Mouse (Mus musculus): Measurements from ENCODE around the gene Ap2a1. TPM values are rescaled to one million over a fixed set of nuclear protein-coding genes. Genes with fewer than 3 reads are reported as not detected.

Ap2a1 gene
- polyA plus RNA-seq, 1 experiment from 2014 or later = 73.5 TPM

- peaks cover 3% of the 10 kb centered on the region for H3K4me1 ChIP-seq (ENCODE audit: control insufficient read depth, insufficient read depth, low read length)
- H3K36me3 ChIP-seq (ENCODE audit: control insufficient read depth, insufficient read depth, low read length) = peaks cover 67% of the 10 kb centered on the region
- no peak overlapping the region for H3K9ac ChIP-seq (ENCODE audit: low read depth, low read length)
- DNase-seq (ENCODE audit: low spot score) (no peak), ATAC-seq (ENCODE audit: low read depth) (no peak)
- no peak overlapping the region for H3K4me3 ChIP-seq (ENCODE audit: low read depth, low read length)
- no peak overlapping the region for H3K4me2 ChIP-seq (ENCODE audit: low read depth, low read length)
- H3K27me3 ChIP-seq (replicated peaks; ENCODE audit: control insufficient read depth, insufficient read depth, low read length) = no peaks in the 10 kb centered on the region
- WGBS = 78% methylated on average over 7 of the region's 7 CpGs
- no peak overlapping the region for H3K27ac ChIP-seq (replicated peaks; ENCODE audit: low read depth, low read length)
- H3K9me3 ChIP-seq (ENCODE audit: control insufficient read depth, low read length) = no peaks in the 10 kb centered on the region
These were observed 36.7 kb upstream of the Ap2a1 start for GRCm38 (mm10) chr7:44965975-44966374.

DNA sequence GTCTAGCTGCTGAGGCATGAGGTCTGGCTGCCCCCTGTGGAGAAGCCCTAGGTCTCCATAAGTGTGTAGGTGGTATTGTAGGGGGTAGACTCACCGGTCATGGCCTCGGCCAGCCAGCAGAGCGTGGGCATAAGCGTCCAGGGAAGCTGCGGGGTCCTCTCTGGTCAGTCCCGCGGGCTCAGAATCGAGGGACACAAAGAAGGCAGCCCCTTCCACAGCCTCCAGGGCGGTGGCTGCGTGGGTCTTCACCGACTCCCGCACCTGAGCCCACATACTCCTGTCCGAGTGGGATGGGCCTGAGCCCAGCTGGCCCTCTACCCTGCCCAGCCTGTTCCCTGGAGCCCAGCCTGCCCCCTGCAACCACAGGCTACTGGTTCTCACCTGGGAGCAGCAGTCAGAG is 35.7 kb upstream of the Ap2a1 start:
- no peaks in the 10 kb centered on the region for H3K9me3 ChIP-seq (ENCODE audit: control insufficient read depth, low read length)
- WGBS = 91% methylated on average over 11 of the region's 13 CpGs

DNA sequence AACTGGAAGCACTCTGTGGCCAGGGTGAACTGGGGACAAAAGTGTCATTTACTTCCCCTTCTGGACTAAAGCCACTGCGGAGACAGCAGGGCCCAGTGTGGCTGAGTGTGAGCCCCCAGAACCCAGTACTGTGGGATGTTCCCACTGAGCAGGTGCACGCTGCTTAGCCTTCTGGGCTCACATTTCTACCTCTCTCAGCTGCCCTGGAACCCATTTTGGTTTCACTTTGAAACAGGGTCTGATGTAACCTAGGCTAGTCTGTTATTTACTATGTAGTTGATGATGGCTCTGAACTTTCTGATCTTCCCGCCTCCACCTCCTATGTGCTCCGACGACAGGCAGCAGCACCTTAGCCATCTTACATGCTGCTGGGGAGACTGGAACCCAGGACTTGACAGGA is 33.5 kb upstream of the Ap2a1 start:
- Histone ChIP-seq H3K9ac (ENCODE audit: low read depth, low read length) (no peak overlapping the region), H3K4me3 (ENCODE audit: low read depth, low read length) (no peak overlapping the region), H3K27ac (replicated peaks; ENCODE audit: low read depth, low read length) (no peak overlapping the region), H3K36me3 (ENCODE audit: control insufficient read depth, insufficient read depth, low read length) (peaks cover 74% of the 10 kb centered on the region), H3K4me1 (ENCODE audit: control insufficient read depth, insufficient read depth, low read length) (no peaks in the 10 kb centered on the region), H3K4me2 (ENCODE audit: low read depth, low read length) (no peak overlapping the region), H3K27me3 (replicated peaks; ENCODE audit: control insufficient read depth, insufficient read depth, low read length) (no peaks in the 10 kb centered on the region), H3K9me3 (ENCODE audit: control insufficient read depth, low read length) (no peaks in the 10 kb centered on the region)
- DNase-seq (ENCODE audit: low spot score) (no peak), ATAC-seq (ENCODE audit: low read depth) (no peak)
- WGBS = 90% methylated on average over 5 of the region's 5 CpGs

More for the DNA sequence above, 35.7 kb upstream of the Ap2a1 start:
- DNase-seq (ENCODE audit: low spot score) (no peak), ATAC-seq (ENCODE audit: low read depth) (no peak)
- Histone ChIP-seq H3K27me3 (replicated peaks; ENCODE audit: control insufficient read depth, insufficient read depth, low read length) (no peaks in the 10 kb centered on the region), H3K9ac (ENCODE audit: low read depth, low read length) (no peak overlapping the region), H3K4me2 (ENCODE audit: low read depth, low read length) (no peak overlapping the region), H3K4me1 (ENCODE audit: control insufficient read depth, insufficient read depth, low read length) (no peaks in the 10 kb centered on the region), H3K36me3 (ENCODE audit: control insufficient read depth, insufficient read depth, low read length) (peaks cover 76% of the 10 kb centered on the region), H3K27ac (replicated peaks; ENCODE audit: low read depth, low read length) (no peak overlapping the region), H3K4me3 (ENCODE audit: low read depth, low read length) (no peak overlapping the region)

DNA sequence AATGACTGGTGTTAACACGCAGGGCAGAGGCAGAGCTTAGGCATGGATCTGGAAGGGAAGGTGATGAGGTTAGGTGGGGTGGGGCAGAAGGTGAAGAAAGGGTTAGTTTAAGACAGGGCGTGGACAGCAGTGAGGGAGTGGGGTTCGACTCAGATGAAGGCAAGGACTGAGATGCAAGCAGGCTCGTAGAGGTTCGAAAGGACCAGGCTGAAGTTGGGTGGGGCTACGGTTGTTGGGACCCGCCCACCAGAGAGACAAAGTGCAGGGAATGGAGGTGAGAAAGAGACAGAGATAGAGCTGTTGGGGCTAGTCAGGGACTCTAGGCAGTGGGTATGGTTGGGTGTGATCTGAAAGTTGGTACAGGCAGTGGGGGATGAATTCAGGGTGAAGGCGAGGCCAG is 33.0 kb upstream of the Ap2a1 start:
- Histone ChIP-seq H3K36me3 (ENCODE audit: control insufficient read depth, insufficient read depth, low read length) (peaks cover 72% of the 10 kb centered on the region), H3K27ac (replicated peaks; ENCODE audit: low read depth, low read length) (no peak overlapping the region), H3K9me3 (ENCODE audit: control insufficient read depth, low read length) (no peaks in the 10 kb centered on the region), H3K4me2 (ENCODE audit: low read depth, low read length) (no peak overlapping the region), H3K4me1 (ENCODE audit: control insufficient read depth, insufficient read depth, low read length) (no peaks in the 10 kb centered on the region), H3K4me3 (ENCODE audit: low read depth, low read length) (no peak overlapping the region), H3K9ac (ENCODE audit: low read depth, low read length) (no peak overlapping the region), H3K27me3 (replicated peaks; ENCODE audit: control insufficient read depth, insufficient read depth, low read length) (no peaks in the 10 kb centered on the region)
- no peak for ATAC-seq (ENCODE audit: low read depth)
- no peak for DNase-seq (ENCODE audit: low spot score)
- 75% methylated on average over 8 of the region's 8 CpGs for WGBS

- H3K9me3 ChIP-seq (ENCODE audit: control insufficient read depth, low read length) = no peaks in the 10 kb centered on the region
- H3K4me3 ChIP-seq (ENCODE audit: low read depth, low read length) = no peak overlapping the region
- DNase-seq (ENCODE audit: low spot score) (no peak), ATAC-seq (ENCODE audit: low read depth) (no peak)
- H3K36me3 ChIP-seq (ENCODE audit: control insufficient read depth, insufficient read depth, low read length) = peaks cover 57% of the 10 kb centered on the region
- H3K4me1 ChIP-seq (ENCODE audit: control insufficient read depth, insufficient read depth, low read length) = no peaks in the 10 kb centered on the region
- no peak overlapping the region for H3K4me2 ChIP-seq (ENCODE audit: low read depth, low read length)
- no peaks in the 10 kb centered on the region for H3K27me3 ChIP-seq (replicated peaks; ENCODE audit: control insufficient read depth, insufficient read depth, low read length)
- H3K9ac ChIP-seq (ENCODE audit: low read depth, low read length) = no peak overlapping the region
- H3K27ac ChIP-seq (replicated peaks; ENCODE audit: low read depth, low read length) = no peak overlapping the region
- 88% methylated on average over 13 of the region's 13 CpGs for WGBS
These were observed 31.2 kb upstream of the Ap2a1 start for GRCm38 (mm10) chr7:44960512-44960910.

GRCm38 (mm10) chr7:44959874-44960511 is 30.7 kb upstream of the Ap2a1 start:
- no peaks in the 10 kb centered on the region for H3K9me3 ChIP-seq (ENCODE audit: control insufficient read depth, low read length)
- H3K4me1 ChIP-seq (ENCODE audit: control insufficient read depth, insufficient read depth, low read length) = no peaks in the 10 kb centered on the region
- H3K36me3 ChIP-seq (ENCODE audit: control insufficient read depth, insufficient read depth, low read length) = peaks cover 52% of the 10 kb centered on the region
- no peak for ATAC-seq (ENCODE audit: low read depth)
- 86% methylated on average over 10 of the region's 10 CpGs for WGBS
- DNase-seq (ENCODE audit: low spot score) = no peak
- no peak overlapping the region for H3K27ac ChIP-seq (replicated peaks; ENCODE audit: low read depth, low read length)
- no peak overlapping the region for H3K4me2 ChIP-seq (ENCODE audit: low read depth, low read length)
- H3K27me3 ChIP-seq (replicated peaks; ENCODE audit: control insufficient read depth, insufficient read depth, low read length) = no peaks in the 10 kb centered on the region
- H3K4me3 ChIP-seq (ENCODE audit: low read depth, low read length) = no peak overlapping the region
- H3K9ac ChIP-seq (ENCODE audit: low read depth, low read length) = no peak overlapping the region

DNA sequence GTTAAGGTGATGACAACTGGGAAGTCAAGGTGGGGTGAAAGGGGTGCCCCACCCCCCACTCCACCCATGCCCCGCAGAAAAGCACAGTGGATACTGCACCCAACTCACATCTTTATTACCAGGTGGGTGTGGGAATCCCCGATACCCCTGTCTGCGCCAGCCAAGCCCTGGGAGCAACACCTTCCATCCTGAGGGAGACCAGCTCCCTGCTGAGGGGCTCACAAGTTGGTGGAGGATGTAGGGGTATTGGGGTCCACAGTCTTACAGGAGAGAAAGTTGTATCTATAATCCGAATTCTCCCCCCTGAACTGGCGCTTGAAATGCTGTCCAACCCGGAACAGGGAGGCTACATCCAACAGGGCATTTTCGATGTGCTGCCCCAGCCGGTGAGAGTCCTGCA is 30.0 kb upstream of the Ap2a1 start:
- Histone ChIP-seq H3K9me3 (ENCODE audit: control insufficient read depth, low read length) (no peaks in the 10 kb centered on the region), H3K27ac (replicated peaks; ENCODE audit: low read depth, low read length) (no peak overlapping the region), H3K27me3 (replicated peaks; ENCODE audit: control insufficient read depth, insufficient read depth, low read length) (no peaks in the 10 kb centered on the region), H3K4me1 (ENCODE audit: control insufficient read depth, insufficient read depth, low read length) (no peaks in the 10 kb centered on the region), H3K4me2 (ENCODE audit: low read depth, low read length) (no peak overlapping the region), H3K36me3 (ENCODE audit: control insufficient read depth, insufficient read depth, low read length) (peaks cover 46% of the 10 kb centered on the region; the same call in 1 of the 2 replicates), H3K4me3 (ENCODE audit: low read depth, low read length) (no peak overlapping the region), H3K9ac (ENCODE audit: low read depth, low read length) (no peak overlapping the region)
- 83% methylated on average over 8 of the region's 8 CpGs for WGBS
- ATAC-seq (ENCODE audit: low read depth) (no peak), DNase-seq (ENCODE audit: low spot score) (no peak)

- no peaks in the 10 kb centered on the region for H3K4me1 ChIP-seq (ENCODE audit: control insufficient read depth, insufficient read depth, low read length)
- ATAC-seq (ENCODE audit: low read depth) (no peak), DNase-seq (ENCODE audit: low spot score) (peak; percentile 63)
- no peak overlapping the region for H3K27ac ChIP-seq (replicated peaks; ENCODE audit: low read depth, low read length)
- H3K36me3 ChIP-seq (ENCODE audit: control insufficient read depth, insufficient read depth, low read length) = peaks cover 35% of the 10 kb centered on the region; the same call in 1 of the 2 replicates
- no peak overlapping the region for H3K4me2 ChIP-seq (ENCODE audit: low read depth, low read length)
- no peak overlapping the region for H3K4me3 ChIP-seq (ENCODE audit: low read depth, low read length)
- 49% methylated on average over 7 of the region's 7 CpGs for WGBS
- no peak overlapping the region for H3K9ac ChIP-seq (ENCODE audit: low read depth, low read length)
- H3K9me3 ChIP-seq (ENCODE audit: control insufficient read depth, low read length) = no peaks in the 10 kb centered on the region
- no peaks in the 10 kb centered on the region for H3K27me3 ChIP-seq (replicated peaks; ENCODE audit: control insufficient read depth, insufficient read depth, low read length)
These were observed 28.9 kb upstream of the Ap2a1 start for GRCm38 (mm10) chr7:44958208-44958607.

DNA sequence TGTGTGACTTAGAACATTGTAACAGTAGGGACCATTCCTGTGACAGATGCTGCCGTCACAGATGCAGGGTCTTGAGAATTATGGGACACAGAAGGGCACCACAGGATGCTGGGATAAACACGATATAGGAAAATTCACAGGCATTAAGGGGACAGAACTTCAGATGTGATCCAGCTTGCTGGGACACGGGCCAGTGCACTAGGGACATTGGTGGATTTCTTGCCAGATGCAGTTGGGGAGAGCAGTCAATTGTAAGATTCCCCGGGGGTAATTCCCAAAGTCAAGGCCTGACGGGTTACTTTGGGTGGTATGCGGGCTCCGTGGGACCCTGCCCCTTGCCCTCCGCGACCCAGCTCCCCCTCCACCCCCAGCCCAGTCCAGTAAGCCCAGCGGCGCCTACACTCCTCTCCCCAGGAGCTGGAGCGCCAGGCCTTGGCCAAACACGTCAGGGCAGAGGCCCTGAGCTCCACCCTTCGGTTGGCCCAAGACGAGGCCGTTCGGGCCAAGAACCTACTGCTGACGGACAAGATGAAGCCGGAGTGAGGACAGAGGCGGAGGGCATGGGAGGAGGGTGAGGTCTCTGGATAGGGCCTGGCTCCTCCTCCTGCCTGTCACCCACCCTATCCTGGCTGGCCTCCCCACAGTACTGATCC is 28.0 kb upstream of the Ap2a1 start:
- WGBS = 68% methylated on average over 20 of the region's 20 CpGs
- ATAC-seq (ENCODE audit: low read depth) = no peak
- Histone ChIP-seq H3K4me2 (ENCODE audit: low read depth, low read length) (no peak overlapping the region), H3K4me3 (ENCODE audit: low read depth, low read length) (no peak overlapping the region), H3K4me1 (ENCODE audit: control insufficient read depth, insufficient read depth, low read length) (no peaks in the 10 kb centered on the region), H3K9ac (ENCODE audit: low read depth, low read length) (no peak overlapping the region), H3K27ac (replicated peaks; ENCODE audit: low read depth, low read length) (no peak overlapping the region), H3K36me3 (ENCODE audit: control insufficient read depth, insufficient read depth, low read length) (peaks cover 26% of the 10 kb centered on the region; the same call in 1 of the 2 replicates), H3K9me3 (ENCODE audit: control insufficient read depth, low read length) (no peaks in the 10 kb centered on the region), H3K27me3 (replicated peaks; ENCODE audit: control insufficient read depth, insufficient read depth, low read length) (no peaks in the 10 kb centered on the region)
- no peak for DNase-seq (ENCODE audit: low spot score)

All from embryonic facial prominence, embryonic 14.5 days (tissue).